Mouse (Mus musculus) ZHBTc4 (cell line): ENCODE data around the gene Ldhal6b.
"Not testable (repeated sequence)": the region's sequence is repeated elsewhere in the genome, so short reads cannot be mapped to it uniquely, and the experiment has no call there.

Source experiments
- DNase-seq: peaks from one replicate; pipeline ENCODE4 v3.0.0-alpha.2; 2011; ENCODE audit warnings: low read depth, low spot score

Gene Ldhal6b

GRCm38 (mm10) chr17:5418545-5418944, at the start of gene Ldhal6b:
Ldhal6b (minus strand) TSS chr17:5418767.
- peak; percentile 85 for DNase-seq

- DNase-seq: no peak
Observed at GRCm38 (mm10) chr17:5467177-5467576, 48.6 kb upstream of the Ldhal6b start.

GRCm38 (mm10) chr17:5466736-5467135, 48.2 kb upstream of the Ldhal6b start:
- DNase-seq: no peak

GRCm38 (mm10) chr17:5463912-5464311, 45.3 kb upstream of the Ldhal6b start:
- no peak for DNase-seq

DNA sequence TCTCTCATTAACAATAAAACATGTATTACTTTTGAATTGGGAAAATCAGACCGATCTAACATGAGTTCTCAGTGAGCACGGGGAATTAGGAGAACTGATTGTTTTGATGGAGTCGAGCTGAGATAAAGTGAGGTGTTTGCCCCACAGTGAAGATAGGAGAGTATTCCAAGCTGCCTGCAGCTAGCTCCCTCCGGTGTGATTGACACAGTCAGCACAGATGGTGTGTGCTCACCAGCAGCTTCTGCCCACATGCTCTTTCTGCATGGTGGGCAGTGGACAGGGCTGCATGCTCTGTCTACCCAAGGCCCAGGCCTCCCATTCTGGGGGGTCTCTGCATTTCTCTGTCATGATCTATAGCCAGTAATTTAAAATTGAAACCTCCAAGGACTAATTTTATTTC, 35.1 kb upstream of the Ldhal6b start:
- no peak for DNase-seq

GRCm38 (mm10) chr17:5443751-5444150, 25.2 kb upstream of the Ldhal6b start:
- DNase-seq: no peak

GRCm38 (mm10) chr17:5443260-5443659, 24.7 kb upstream of the Ldhal6b start:
- DNase-seq: no peak

DNA sequence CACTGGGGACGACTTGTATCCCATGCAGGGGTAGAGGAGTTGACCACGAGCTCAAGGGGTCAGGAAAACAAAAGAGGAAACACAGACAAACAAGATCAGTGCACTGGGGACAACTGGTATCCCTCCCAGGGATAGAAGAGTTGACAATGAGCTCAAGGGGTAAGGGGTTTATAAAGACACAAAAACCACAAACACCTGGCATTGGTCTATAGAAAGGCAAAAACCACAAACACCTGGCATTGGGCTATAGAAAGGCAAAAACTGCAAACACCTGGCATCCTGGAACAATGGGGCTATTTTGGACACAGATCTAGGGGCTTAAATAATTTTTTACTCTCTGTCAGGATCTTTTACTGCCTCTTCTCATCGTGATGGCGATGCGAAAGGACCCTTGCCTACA, 23.8 kb upstream of the Ldhal6b start:
- not testable (repeated sequence) for DNase-seq

DNA sequence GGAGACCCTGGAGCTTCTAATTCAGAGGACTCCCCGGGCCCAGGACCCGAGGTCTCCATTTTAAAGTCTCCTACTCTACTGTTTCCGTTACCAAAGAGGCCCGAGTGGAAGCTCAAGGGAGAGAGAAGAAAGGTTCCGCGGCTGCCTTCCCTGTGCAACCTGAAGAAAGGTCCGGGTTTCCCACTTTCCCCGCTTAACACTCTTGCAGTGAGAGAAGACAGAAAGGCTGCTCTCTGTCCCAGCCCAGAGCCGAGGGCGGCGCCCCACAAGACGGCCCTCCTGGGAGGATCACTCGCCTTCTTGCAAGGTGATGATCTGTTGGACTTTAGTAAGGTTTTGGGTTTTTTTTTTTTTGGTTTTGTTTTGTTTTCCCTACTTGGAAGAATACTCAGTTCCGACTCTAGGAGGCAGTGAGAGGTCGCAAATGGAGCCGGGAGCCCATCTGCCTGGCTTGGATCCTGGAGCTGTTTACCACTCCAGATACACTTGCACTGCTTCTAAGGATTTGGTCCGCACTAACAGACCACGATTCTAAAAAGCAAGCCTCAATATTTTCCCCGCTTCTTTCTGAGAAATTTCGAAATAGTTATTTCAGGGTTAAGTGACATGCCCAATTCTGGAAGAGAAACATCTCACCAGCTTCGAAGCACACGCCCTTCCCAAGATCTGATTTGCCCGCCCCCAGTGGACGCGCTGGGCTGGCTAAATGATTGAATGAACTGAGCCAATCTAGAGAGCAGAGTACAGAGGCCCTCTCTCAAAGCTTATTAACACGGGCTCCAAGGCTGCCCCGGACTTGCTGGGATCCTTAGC, 21.8 kb upstream of the Ldhal6b start, which contains the start of gene Tmem242:
TSS of gene Tmem242 (minus strand) at position 101 of the 813 bp plus-strand sequence.
- peak; percentile 94 for DNase-seq

GRCm38 (mm10) chr17:5439831-5440158, 21.2 kb upstream of the Ldhal6b start:
- no peak for DNase-seq

- DNase-seq: no peak
Observed at GRCm38 (mm10) chr17:5429772-5430133, 11.2 kb upstream of the Ldhal6b start.

- peak; percentile 95 for DNase-seq
Observed at GRCm38 (mm10) chr17:5429090-5429771, 10.7 kb upstream of the Ldhal6b start.

GRCm38 (mm10) chr17:5425204-5425603, 6.6 kb upstream of the Ldhal6b start:
- DNase-seq: no peak

DNA sequence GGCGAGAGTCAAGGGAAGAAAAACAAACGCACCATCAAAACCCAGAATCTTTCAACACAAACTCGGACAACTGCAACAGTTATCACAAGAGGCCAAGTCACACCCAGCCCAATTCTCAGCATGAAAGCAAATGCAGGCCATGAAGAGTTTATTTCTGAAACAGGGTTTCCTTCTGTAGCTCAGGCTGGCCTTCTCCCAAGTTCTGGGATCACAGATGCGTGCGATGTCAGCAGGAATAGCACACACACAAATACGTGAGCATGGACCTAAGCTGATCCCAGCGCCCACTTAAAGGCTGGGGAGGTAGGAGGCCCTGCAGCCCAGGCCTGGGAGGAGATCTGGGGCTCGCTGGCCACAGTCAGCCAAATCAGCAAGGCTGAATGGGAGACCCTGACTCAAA, 5.6 kb upstream of the Ldhal6b start:
- DNase-seq: no peak

GRCm38 (mm10) chr17:5421835-5422234, 3.3 kb upstream of the Ldhal6b start:
- peak; percentile 52 for DNase-seq

DNA sequence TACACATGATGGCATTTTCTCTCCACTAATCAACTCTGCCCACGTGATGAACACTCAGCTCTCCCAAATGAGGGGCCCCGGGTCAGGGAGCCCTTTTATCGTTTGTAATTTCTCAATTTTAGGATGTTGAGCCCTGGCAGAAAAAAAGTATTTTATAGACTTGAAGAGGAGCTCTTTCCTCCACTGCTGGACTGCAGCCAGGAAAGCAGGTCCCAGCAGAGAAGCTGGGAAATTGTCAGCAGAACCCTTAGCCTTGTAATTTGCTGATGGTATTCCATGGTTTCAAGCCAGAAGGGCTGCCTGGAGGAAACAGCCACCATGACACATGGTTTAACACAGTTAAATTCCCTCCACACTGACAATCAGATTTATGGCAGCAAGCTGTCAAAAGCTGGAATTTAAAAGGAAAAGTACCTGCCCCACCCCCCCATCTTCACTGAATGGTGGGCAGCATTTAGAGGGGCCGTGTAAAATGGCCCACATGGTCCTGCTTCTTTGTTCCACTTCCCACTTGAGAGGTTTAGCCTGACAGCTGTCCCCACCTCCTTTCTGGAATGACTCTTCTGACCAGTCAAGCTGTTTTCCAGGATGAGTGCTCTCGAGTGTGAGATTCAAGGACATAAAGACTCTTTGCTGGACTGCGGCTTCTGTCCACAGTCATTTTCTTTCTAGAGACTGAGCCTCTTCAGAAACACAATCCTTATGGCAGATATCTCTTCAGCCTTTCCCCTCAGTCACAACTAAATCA, 1.4 kb upstream of the Ldhal6b start:
- no peak for DNase-seq

DNA sequence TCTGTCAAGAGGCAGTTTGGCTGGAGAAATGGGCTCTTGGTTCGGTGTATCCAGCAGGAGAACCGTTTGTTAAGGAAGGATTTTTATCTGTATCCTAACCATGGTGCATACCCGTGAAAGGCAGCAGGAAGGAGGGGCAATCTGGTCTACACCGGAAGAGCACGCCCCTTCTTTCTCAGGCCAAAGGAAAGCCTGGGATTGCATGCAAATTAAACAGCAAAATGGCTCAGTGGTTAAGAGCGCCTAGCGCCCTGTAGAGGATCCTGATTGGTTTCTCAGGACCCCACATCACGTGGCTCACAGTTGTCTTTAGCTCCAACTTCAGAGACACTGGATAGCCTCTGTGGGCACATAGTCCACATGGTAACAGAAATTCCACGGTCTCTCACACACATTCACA, 489 bp upstream of the Ldhal6b start:
- peak; percentile 86 for DNase-seq

GRCm38 (mm10) chr17:5416518-5416917, 2.0 kb downstream of the Ldhal6b start:
- peak; percentile 78 for DNase-seq

- no peak for DNase-seq
Observed at GRCm38 (mm10) chr17:5414041-5414440, 4.5 kb downstream of the Ldhal6b start.

DNA sequence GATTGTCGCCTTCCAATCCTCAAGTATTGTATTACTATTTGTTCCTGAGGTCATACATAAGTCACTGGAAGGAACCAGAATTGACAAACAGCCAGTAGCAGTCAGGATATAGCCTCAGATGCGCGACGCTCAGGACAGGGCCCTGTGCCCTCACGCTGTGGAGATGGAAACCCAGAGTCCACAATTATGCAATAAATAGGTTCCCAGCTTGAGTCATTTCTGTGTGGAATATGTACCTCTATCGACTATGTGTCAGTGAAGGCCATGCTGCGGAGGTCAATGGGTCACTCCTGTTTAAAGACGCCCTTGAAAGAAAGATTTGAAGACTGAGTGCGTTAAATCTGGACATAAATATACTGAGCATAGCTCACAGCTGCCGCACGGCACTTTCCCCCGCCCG, 5.2 kb downstream of the Ldhal6b start:
- DNase-seq: no peak

GRCm38 (mm10) chr17:5412740-5413139, 5.8 kb downstream of the Ldhal6b start:
- DNase-seq: peak; percentile 35

GRCm38 (mm10) chr17:5412301-5412700, 6.3 kb downstream of the Ldhal6b start:
- no peak for DNase-seq
